Mouse (Mus musculus): ENCODE results near the gene Abcb10. TPM values are rescaled to one million over a fixed set of nuclear protein-coding genes. Genes with fewer than 3 reads are reported as not detected.
"Not testable (repeated sequence)": the region's sequence is repeated elsewhere in the genome, so short reads cannot be mapped to it uniquely, and the experiment has no call there.

The Abcb10 gene
- total RNA-seq, 2 experiments from 2014 or later = 43.9 to 48.0 TPM

DNA sequence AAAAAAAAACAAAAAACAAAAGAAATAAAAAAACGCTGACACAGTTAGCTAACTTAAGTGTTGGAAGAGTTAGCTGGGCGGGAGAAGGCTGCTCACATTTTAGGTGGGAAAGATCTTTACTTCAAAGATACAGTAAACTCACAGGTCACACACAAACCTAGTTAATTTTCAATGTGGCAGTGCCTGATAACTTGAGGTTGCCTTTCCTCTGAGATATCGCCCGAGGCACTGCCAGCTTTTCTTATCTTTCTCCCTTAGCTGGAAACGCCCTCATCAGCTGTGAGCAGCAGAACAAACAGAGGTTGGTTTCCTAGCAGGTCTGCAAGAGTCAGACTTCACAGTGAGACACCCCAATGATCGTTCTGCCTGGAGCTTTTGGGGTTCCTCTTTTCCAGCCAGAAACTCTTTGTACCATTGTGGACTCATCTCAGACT is 5.7 kb upstream of the Abcb10 start:
- no peak for DNase-seq (ENCODE audit: low spot score)
- intact Hi-C loops (cut with DNase I) = no loop called here

DNA sequence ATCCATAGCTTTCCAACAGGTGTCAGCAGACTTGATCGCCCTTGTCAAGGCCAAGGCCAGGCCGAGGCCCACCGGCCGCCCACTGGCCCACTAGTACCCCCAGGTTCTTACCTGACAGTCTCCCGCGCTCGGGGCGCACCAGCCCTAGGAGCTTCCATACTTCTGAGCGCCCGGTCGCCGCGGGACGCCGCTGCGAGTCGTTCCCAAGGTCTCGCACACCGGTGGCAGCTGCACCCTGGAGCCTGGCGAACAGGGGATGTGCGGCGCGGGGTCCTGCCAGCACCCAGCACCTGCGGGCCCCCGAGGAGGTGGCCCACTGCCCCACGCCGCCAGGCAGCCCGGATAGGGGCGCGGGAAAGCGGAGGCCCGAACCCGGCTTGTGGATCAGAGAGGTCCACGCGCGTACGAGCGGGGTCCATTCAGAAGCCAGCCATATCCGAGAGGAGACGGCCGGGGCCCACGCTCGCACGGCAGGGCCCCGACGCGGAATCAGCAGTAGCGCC is 580 bp downstream of the Abcb10 start:
- intact Hi-C loops (cut with DNase I) = no loop called here

DNA sequence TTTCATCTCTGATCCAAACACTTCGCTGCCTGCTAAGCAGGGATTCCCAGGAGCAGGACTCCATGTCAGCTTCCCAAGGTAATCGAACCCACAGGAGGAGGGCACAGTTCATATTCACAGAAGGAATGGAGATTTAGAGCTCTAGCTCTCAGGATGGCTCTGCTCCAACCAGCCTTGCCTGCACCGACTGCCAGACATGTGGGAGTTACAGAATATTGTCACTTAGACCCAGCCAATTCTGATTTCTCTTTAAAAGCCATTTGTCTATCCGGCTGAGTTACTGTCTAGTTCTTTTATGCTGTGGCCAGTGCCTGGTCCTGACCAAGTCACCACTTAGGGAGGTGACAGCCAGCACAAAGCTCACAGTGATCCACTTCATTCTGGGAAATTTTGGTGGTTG is 1.2 kb downstream of the Abcb10 start:
- no peak for DNase-seq (ENCODE audit: low spot score)
- intact Hi-C loops (cut with DNase I) = no loop called here

More for the DNA sequence above, 580 bp downstream of the Abcb10 start:
- no peak for DNase-seq (ENCODE audit: low spot score)

DNA sequence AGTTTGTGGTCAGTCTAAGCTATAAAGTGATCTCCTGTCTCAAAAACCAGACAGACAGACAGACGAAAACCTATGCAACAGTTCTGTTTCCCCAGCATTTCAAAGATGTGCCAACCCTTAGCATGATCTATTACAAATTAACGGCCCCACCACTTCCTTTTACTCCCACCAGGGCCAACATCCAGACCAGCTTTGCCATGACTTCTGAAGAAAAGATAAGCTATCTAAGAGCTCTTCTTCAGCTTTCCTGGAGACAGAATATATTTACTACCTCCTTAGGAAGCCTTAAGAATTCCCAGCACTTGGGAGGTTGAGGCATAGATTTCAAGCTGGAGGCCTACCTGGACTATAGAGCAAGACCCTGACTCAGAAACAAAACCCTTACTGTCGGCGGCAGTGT is 2.7 kb downstream of the Abcb10 start:
- intact Hi-C loops (cut with DNase I) = no loop called here
- DNase-seq (ENCODE audit: low spot score) = no peak

DNA sequence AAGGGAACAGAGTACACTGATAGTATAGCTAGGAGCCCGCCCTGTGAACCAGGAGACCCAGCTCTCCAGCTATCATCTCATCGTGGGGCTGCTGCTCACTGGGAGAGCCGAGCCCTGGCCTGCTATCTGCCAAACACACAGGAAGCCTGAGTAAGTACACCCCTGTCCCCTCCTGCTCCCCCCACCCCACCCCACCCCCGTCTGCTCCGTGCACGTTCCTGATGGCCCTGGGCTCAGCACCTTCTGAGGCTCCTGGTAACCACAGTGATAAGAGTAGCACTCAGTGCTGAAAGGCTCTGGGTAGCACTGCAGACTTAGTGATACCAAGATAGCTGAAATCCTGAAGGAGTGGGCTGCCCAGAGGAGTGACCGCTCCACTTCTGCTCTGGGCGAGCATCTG is 4.0 kb downstream of the Abcb10 start:
- intact Hi-C loops (cut with DNase I) = loop anchor here (2.0 kb wide), 1 partner anchor 30 kb away; the partner anchor contains the start of gene Nup133
- no peak for DNase-seq (ENCODE audit: low spot score)

DNA sequence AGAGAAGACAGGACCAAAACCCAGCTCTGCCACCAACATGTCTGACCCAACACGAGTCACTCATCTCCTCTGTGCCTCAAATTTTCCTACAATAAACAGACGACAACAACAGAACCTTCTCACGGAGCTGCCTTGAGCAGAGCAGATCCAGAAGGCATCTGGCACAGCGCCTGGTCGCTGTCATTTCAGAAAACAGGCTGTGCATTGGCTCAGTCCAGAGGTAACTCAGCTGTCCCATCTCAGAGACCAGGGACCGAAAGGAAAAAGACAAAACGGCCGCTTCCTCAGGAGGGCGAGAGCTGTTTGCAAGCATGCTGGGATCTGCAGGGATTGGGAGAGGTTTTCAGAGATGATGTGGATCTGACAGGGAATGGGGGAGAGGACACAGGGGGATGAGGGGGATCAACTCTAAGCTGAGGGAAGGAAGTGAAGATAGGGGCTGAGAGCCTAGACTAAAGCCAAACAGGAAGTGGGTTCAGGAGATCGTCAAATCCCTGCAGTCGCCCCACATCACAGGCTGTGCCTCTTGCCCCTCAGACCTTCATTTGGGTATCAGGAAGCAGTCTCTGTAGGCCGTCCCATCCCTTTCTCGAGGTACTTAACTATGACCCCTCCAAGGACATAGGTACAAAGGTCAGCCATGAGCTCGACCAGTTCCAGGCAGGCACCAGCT is 4.6 kb downstream of the Abcb10 start:
- intact Hi-C loops (cut with DNase I) = loop anchor here (2.0 kb wide), 1 partner anchor 30 kb away; the partner anchor contains the start of gene Nup133
- no peak for DNase-seq (ENCODE audit: low spot score)

DNA sequence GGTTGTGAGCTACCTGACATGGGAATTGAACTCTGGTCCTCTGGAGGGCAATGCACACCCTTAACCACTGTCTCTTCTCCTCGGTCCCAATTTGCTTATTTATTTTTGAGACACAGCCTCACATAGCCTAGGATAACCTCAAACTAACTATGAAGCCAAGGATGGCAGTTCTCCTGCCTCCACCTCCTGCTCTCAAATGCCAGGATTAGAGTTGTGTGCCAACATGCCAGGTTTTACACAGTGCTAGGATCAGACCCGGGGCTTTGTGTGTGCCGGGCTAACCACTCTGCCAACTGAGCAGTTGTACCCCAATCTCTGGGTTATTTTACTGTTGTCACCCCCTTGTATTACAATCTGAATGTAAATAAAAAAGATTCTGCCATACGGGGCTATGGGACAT is 5.4 kb downstream of the Abcb10 start:
- no peak for DNase-seq (ENCODE audit: low spot score)
- intact Hi-C loops (cut with DNase I) = no loop called here

DNA sequence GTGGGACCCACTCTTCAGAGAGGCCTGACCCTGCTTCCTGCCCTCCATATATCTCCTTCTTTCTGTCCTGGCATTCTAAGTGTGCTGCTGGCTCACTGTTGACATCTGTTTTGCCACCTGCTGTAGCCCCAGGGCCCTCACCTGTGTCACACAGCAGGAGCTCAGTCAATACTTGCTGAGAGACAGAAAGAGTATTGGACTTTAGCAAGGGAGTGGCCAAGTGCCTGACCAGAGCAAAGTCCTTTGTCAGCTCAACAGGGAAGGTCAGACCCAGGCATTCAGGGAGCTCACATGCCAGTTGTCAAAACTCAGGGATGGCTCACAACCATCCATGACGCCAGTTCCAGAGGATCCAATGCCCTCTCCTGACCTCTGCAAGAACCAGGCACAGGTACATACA is 9.4 kb downstream of the Abcb10 start:
- intact Hi-C loops (cut with DNase I) = no loop called here
- no peak for DNase-seq (ENCODE audit: low spot score)

DNA sequence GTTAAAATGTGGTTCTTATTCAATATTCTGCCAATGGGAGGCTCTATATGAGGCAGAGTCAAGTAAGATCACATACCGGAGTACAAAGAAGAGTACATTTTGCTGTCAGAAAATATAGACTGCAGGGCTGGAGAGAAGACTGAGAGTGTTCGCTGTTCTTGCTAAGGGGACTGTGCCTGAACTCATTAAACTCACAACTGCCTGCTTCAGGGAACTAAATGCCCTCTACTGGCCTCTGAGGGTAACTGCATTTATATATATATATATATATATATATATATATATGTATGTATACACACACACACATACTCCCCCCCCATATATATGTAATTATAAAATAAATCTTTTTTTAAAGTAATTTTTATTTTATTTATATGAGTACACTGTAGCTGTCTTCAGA is 16.0 kb downstream of the Abcb10 start:
- DNase-seq (ENCODE audit: low spot score) = no peak
- intact Hi-C loops (cut with DNase I) = no loop called here

DNA sequence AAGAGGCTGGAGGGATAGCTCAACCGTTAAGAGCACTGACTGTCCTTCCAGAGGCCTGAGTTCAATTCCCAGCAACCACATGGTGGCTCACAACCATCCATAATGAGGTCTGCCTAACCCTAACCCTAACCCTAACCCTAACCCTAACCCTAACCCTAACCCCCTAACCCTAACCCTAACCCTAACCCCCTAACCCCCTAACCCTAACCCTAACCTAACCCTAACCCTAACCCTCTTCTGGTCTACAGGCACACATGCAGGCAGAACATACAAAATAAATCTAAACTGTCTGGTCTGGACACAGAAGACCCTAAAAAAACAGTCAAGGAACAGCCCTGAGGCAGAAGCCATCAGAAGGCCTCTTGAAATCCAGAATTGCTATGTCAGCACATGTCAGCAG is 21.6 kb downstream of the Abcb10 start:
- DNase-seq (ENCODE audit: low spot score) = no peak
- intact Hi-C loops (cut with DNase I) = no loop called here

DNA sequence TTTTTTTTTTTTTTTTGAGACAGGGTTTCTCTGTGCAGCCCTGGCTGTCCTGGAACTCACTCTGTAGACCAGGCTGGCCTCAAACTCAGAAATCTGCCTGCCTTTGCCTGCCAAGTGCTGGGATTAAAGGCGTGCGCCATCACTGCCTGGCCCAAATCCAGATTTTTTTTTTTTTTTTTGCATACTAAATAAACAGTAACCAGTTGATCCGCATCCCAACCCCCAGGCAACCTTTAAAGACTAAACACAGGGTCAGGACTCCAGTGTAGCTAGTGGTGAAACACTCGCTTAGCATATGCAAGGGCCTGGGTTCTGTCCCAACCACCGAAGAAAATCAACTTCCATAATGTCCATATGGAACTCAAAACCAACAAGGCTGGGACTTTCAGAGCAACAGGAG is 22.4 kb downstream of the Abcb10 start:
- intact Hi-C loops (cut with DNase I); DNase-seq (ENCODE audit: low spot score): not testable (repeated sequence)

DNA sequence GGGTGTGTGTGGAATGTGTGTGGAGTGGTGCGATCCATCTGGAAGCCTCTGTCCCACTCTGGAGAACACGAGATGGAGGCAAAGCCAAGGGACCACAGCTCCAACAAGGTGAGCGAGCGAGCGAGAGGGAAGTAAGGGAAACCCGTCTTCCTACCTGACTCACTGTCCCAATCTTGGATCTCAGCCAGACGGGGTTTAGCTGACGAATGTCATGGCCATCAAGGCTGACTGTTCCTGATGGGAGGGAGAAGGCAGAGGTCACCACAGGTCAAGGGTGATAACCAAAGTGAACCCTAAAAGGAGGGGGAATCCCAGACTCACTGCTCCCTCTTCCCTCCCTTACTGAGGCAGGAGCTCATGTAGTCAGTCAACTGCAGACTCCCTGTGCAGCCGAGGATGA is 22.9 kb downstream of the Abcb10 start:
- intact Hi-C loops (cut with DNase I) = no loop called here
- no peak for DNase-seq (ENCODE audit: low spot score)

DNA sequence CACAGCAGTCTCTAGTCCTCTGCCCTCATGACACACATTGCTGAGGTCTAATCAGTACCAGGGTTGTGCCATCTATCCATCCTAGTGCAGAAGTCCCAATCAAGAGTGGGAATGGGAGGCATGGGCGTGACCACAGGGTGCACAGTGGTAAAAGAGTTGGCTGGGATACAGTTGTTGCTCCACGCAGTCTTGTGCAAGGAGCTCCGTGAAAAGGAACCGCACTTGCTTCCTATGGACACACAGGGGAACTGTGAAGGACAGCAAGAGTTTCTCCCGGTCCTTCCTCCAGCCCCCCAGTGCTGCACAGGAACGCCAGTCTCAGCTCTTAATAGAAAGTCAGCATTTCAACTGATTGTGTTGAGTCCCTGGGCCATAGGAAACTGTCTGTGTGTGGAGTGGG is 23.4 kb downstream of the Abcb10 start:
- intact Hi-C loops (cut with DNase I) = no loop called here
- DNase-seq (ENCODE audit: low spot score) = no peak

DNA sequence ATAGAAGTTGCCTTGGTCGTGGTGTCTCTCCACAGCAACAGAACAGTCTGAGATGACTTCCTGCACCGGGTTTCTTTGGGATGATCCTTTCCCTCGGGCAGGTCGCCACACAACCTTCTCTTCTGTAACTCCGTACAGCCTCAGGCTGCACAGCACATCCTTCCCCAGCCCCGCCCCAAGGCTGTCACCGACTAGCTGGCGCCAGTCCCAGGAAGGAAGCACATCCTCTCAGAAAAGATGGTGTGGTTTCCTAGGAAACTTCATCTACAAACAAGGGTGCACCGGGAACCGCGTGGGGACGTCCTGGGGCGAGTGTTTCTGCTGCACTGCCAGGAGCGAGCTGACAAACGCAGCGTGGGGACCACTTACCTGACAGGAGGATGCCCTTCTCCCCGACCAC is 24.8 kb downstream of the Abcb10 start:
- DNase-seq (ENCODE audit: low spot score) = no peak
- intact Hi-C loops (cut with DNase I) = no loop called here

DNA sequence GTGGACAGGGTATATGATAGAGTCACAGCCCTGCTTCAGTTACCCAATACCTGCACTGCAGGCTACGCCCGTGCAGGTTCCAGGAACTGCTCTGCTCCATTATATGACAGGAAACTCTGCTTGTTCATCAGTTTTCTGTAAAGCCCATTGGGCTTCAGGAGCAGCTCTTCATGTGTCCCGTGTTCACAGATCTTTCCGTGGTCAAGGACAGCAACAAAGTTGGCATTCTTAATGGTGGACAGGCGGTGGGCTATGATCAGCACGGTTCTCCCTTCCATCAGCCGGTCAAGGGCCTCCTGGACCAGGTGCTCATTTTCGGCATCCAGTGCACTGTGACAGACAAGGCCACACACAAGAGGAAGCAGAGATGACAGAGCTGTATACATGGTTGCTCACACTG is 28.7 kb downstream of the Abcb10 start:
- intact Hi-C loops (cut with DNase I) = no loop called here
- no peak for DNase-seq (ENCODE audit: low spot score)

DNA sequence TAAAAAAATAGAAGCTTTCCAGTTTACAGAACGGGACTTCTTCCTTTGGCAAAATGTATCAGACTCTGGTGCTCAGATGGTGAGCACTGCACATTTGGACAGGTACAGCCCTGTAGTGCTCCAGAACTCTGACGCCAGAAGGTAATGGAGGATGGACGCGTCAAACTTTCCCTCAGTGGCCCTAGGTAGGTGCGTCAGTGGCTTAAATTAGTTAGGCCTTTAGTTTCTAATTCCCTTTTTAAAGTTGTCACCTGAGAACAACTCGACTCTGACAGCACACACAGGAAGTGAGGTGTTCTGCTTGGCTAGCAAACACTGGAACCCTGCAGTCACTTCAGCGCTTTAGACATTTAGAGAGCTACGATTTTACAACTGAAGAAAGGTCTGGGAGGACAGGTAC is 29.2 kb downstream of the Abcb10 start:
- intact Hi-C loops (cut with DNase I) = no loop called here

DNA sequence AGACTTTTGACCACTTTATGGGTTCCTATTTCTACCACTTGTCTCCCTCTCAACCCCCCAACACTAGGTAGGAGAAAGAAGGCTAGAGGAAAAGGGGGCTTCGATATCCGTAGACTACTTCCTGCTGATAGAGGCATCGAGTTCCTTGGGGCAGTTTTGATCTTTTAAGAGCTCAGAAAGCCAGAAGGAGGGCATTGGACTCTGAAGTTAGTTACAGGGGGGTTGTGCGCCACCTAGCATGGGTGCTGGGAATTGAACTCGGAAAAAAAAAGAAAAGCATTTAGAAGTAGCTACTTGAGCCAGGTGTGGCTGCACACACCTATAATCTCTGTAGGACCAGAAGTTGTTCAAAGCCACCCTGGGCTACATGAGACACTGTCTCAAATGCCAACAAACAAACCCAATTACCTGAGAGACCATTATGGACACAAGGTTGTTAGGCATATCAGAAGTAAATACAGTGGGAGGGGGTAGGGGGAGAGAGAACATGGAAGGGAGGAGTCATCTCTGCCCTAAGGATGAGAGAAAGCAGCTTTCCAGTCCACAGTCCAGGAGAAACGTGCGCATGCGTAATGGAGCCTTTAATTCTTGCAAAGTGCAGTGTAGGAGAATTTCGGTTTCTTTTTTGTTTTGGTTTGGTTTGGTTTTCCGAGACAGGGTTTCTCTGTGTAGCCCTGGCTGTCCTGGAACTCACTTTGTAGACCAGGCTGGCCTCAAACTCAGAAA is 32.7 kb downstream of the Abcb10 start:
- no peak for DNase-seq (ENCODE audit: low spot score)
- intact Hi-C loops (cut with DNase I) = no loop called here

More for the DNA sequence above, 29.2 kb downstream of the Abcb10 start:
- DNase-seq (ENCODE audit: low spot score) = no peak

DNA sequence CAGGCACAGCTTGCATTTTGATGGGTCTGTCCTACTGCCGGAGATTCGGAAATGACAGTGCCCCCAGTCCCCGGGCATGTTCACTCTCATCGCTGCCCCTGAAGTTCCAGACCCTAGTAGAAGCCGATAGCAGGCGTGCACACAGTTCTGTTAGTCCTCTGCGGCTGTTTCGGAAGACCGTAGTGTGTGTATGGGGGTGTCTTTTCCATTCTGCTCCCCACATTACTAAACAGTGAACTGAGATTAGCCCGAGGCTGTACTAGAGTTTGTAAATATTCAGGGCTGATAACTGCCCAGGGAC is 33.3 kb downstream of the Abcb10 start:
- intact Hi-C loops (cut with DNase I) = loop anchor here (2.0 kb wide), 1 partner anchor 29 kb away; no protein-coding TSS in a partner anchor
- no peak for DNase-seq (ENCODE audit: low spot score)

DNA sequence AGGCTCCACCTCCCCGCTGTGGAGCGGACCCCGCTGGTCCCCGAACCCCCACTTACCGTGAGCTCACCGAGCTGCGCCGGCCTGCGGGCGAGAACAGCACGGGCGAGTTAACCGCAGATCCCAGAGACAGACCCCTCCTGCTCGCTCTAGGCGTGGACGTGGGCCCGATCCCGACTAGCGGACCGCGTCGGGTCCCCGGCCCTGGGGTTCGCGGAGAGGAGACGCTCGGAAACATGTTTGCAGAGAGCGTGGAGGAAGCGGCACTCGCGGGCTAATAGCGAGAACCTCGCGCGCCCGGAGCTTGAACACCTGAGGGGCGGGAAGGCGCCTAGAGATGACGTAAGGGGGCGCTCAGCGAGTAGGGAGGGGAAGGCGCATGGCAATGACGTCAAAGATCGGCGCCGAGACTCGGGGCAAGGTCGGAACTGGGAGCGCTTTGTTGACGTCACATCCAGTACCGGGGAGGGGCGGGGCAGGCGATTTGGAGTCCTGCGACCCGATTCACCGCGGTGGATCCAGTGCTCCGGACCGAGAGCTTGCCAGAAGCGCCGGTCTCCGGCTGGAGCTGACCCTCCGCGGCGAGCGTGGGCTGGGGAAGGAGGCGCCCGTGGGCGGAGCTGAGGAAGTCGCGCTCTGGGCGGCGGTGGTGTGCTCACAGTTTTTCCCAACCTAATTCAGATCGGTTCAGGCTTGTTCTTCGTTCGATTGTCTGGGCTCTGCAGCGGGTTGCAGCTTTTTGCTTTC is 33.8 kb downstream of the Abcb10 start, which contains the start of gene Nup133:
Gene Nup133 (minus strand): TSS at position 324 of the 744 bp plus-strand sequence.
- peak; percentile 96 for DNase-seq (ENCODE audit: low spot score)
- intact Hi-C loops (cut with DNase I) = loop anchor here (2.0 kb wide), 1 partner anchor 30 kb away; no protein-coding TSS in a partner anchor

DNA sequence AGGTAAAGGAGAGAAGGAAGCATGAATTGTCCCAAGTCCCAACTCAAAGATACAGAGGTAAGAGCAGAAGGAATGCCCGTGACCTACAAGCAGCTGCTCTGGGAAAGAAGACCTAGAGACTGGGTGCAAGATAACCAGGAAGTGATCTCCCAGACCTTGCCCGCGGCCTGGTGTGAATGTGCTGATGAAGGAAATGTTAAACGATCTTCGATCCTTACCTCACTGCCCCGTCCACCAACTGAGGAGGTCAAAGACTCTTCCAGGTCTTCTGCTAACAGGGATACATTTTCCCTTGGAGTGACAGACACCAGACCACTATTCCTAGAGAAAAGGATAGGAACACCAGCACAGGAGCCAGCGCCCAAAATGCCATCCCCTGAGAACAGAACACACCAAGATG is 53.9 kb downstream of the Abcb10 start:
- intact Hi-C loops (cut with DNase I) = no loop called here

DNA sequence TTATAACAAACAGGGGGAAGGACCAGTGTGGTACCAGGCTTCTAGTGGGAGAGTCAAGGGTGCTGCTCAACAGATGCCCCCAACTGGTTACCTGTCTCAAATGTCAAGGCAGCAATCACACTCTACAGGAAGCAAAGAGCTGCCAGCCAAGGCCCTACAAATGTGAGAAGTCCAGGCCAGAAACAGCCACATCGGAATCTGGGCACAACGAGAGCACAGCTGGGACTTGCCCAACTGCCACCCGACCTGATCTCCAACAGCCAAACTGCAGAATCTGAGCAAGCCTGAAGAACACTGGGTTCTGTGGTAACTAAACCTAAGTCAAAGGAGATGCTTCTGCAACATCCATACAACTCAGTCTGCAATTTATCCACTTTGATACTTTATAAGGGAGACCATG is 57.3 kb downstream of the Abcb10 start:
- intact Hi-C loops (cut with DNase I) = no loop called here
- DNase-seq (ENCODE audit: low spot score) = no peak

More for the DNA sequence above, 53.9 kb downstream of the Abcb10 start:
- no peak for DNase-seq (ENCODE audit: low spot score)
